Mouse (Mus musculus) kidney, adult 9 months (tissue): ENCODE measurements around the gene Tmem108.

Experiments used
- DNase-seq: peaks from one replicate; pipeline ENCODE4 v3.0.0; 2022

Tmem108 gene

GRCm38 (mm10) chr9:103580186-103580585, 181.5 kb downstream of the Tmem108 start:
- DNase-seq: no peak

- DNase-seq: no peak
These were observed 182.1 kb downstream of the Tmem108 start for GRCm38 (mm10) chr9:103579411-103580026.

- DNase-seq: no peak
These were observed 183.9 kb downstream of the Tmem108 start for GRCm38 (mm10) chr9:103577731-103578130.

- no peak for DNase-seq
These were observed 184.5 kb downstream of the Tmem108 start for GRCm38 (mm10) chr9:103577181-103577580.

- no peak for DNase-seq
These were observed 185.7 kb downstream of the Tmem108 start for GRCm38 (mm10) chr9:103575901-103576300.

GRCm38 (mm10) chr9:103573994-103574750, 187.5 kb downstream of the Tmem108 start:
- peak; percentile 25 for DNase-seq

GRCm38 (mm10) chr9:103570158-103570741, 191.4 kb downstream of the Tmem108 start:
- no peak for DNase-seq

- peak; percentile 24 for DNase-seq
These were observed 192.7 kb downstream of the Tmem108 start for GRCm38 (mm10) chr9:103568983-103569382.

GRCm38 (mm10) chr9:103565186-103565585, 196.5 kb downstream of the Tmem108 start:
- no peak for DNase-seq

- DNase-seq: peak; percentile 41
These were observed 197.6 kb downstream of the Tmem108 start for GRCm38 (mm10) chr9:103563864-103564610.

- DNase-seq: no peak
These were observed 199.6 kb downstream of the Tmem108 start for GRCm38 (mm10) chr9:103562063-103562462.

- no peak for DNase-seq
These were observed 202.9 kb downstream of the Tmem108 start for GRCm38 (mm10) chr9:103558741-103559140.

- no peak for DNase-seq
These were observed 203.4 kb downstream of the Tmem108 start for GRCm38 (mm10) chr9:103558240-103558639.

- DNase-seq: no peak
These were observed 204.6 kb downstream of the Tmem108 start for GRCm38 (mm10) chr9:103557085-103557484.

- no peak for DNase-seq
These were observed 206.3 kb downstream of the Tmem108 start for GRCm38 (mm10) chr9:103555334-103555733.

GRCm38 (mm10) chr9:103550661-103551248, 210.9 kb downstream of the Tmem108 start:
- peak; percentile 52 for DNase-seq

GRCm38 (mm10) chr9:103549178-103549577, 212.5 kb downstream of the Tmem108 start:
- no peak for DNase-seq

GRCm38 (mm10) chr9:103548606-103549005, 213.0 kb downstream of the Tmem108 start:
- no peak for DNase-seq

- DNase-seq: no peak
These were observed 214.7 kb downstream of the Tmem108 start for GRCm38 (mm10) chr9:103546695-103547645.

GRCm38 (mm10) chr9:103545729-103546128, 215.9 kb downstream of the Tmem108 start:
- DNase-seq: no peak

- no peak for DNase-seq
These were observed 216.4 kb downstream of the Tmem108 start for GRCm38 (mm10) chr9:103545271-103545670.

GRCm38 (mm10) chr9:103544599-103544998, 217.0 kb downstream of the Tmem108 start:
- no peak for DNase-seq
